Mouse (Mus musculus) testis, adult 2 months (tissue): ENCODE data around the gene Ndfip2. TPM values are rescaled to one million over a fixed set of nuclear protein-coding genes. Genes with fewer than 3 reads are reported as not detected.

Source experiments
- H3K27ac ChIP-seq: fragments of 200-500 bp; 2 replicates; pipeline ENCODE4 v1.5.1; 2012; ENCODE audit warnings: low read depth, low read length; ENCODE audit not compliant: control insufficient read depth, insufficient read depth
- H3K27me3 ChIP-seq: fragments of 200-500 bp; 2 replicates; pipeline ENCODE4 v1.6.1; 2012; ENCODE audit warnings: mild to moderate bottlenecking, low read length, moderate library complexity; ENCODE audit not compliant: control insufficient read depth, insufficient read depth
- H3K36me3 ChIP-seq: fragments of 200-500 bp; 2 replicates; pipeline ENCODE4 v1.6.1; 2012; ENCODE audit warnings: mild to moderate bottlenecking, low read length; ENCODE audit not compliant: control insufficient read depth, insufficient read depth
- H3K4me1 ChIP-seq: fragments of 200-500 bp; 2 replicates; pipeline ENCODE4 v1.6.1; 2012; ENCODE audit warnings: low read length; ENCODE audit not compliant: control insufficient read depth, insufficient read depth
- H3K4me3 ChIP-seq: fragments of 200-500 bp; 2 replicates; pipeline ENCODE4 v1.5.1; 2012; ENCODE audit warnings: low read depth, mild to moderate bottlenecking, low read length, moderate library complexity, mixed read lengths; ENCODE audit not compliant: control insufficient read depth
- CTCF ChIP-seq: fragments of 200-500 bp; IDR thresholded peaks from 2 replicates; pipeline ENCODE4 v1.5.1; 2012; ENCODE audit warnings: low read depth, mild to moderate bottlenecking, inconsistent platforms, low read length, moderate library complexity; ENCODE audit not compliant: control insufficient read depth, insufficient read depth, insufficient replicate concordance
- POLR2A ChIP-seq: fragments of 200-500 bp; IDR thresholded peaks from 2 replicates; pipeline ENCODE4 v1.6.1; 2012; ENCODE audit warnings: low read depth, mild to moderate bottlenecking, inconsistent platforms, low read length, moderate library complexity; ENCODE audit not compliant: control insufficient read depth
- polyA plus RNA-seq: library from polyadenylated mRNA; depleted of rRNA; stranded (reverse); fragments of >200 nt; gene quantifications from 2 replicates; pipeline ENCODE4 v1.2.3, GENCODE M21; 2012

Gene Ndfip2
- polyA plus RNA-seq, 1 experiment, result 81.6 TPM

- Histone ChIP-seq H3K27ac (no peak overlapping the region), H3K36me3 (no peaks in the 10 kb centered on the region; the same call in 1 of the 2 replicates), H3K4me1 (no peaks in the 10 kb centered on the region), H3K27me3 (no peaks in the 10 kb centered on the region), H3K4me3 (no peak overlapping the region)
- TF ChIP-seq POLR2A (no peak), CTCF (no peak)
Observed at GRCm38 (mm10) chr14:105287557-105287956, 29.2 kb downstream of the Ndfip2 start.

- no peak for TF ChIP-seq CTCF
- no peak for TF ChIP-seq POLR2A
- no peak overlapping the region for H3K27ac ChIP-seq
- no peaks in the 10 kb centered on the region for H3K27me3 ChIP-seq
- no peaks in the 10 kb centered on the region for H3K4me1 ChIP-seq
- no peak overlapping the region for H3K4me3 ChIP-seq
- H3K36me3 ChIP-seq, result no peaks in the 10 kb centered on the region; the same call in 1 of the 2 replicates
Observed at GRCm38 (mm10) chr14:105287972-105288371, 29.6 kb downstream of the Ndfip2 start.

GRCm38 (mm10) chr14:105288529-105288928, 30.2 kb downstream of the Ndfip2 start:
- Histone ChIP-seq H3K27ac (no peak overlapping the region), H3K36me3 (no peaks in the 10 kb centered on the region; the same call in 1 of the 2 replicates), H3K27me3 (no peaks in the 10 kb centered on the region), H3K4me3 (no peak overlapping the region), H3K4me1 (no peaks in the 10 kb centered on the region)
- no peak for TF ChIP-seq POLR2A

- H3K27me3 ChIP-seq, result no peaks in the 10 kb centered on the region
- H3K27ac ChIP-seq, result no peak overlapping the region
- no peak overlapping the region for H3K4me3 ChIP-seq
- TF ChIP-seq POLR2A (no peak), CTCF (no peak)
- peaks cover 1% of the 10 kb centered on the region for H3K36me3 ChIP-seq
- no peaks in the 10 kb centered on the region for H3K4me1 ChIP-seq
Observed at GRCm38 (mm10) chr14:105292139-105292538, 33.8 kb downstream of the Ndfip2 start.

- no peaks in the 10 kb centered on the region for H3K27me3 ChIP-seq
- no peak for TF ChIP-seq CTCF
- no peak for TF ChIP-seq POLR2A
- H3K27ac ChIP-seq, result no peak overlapping the region
- H3K4me1 ChIP-seq, result no peaks in the 10 kb centered on the region
- H3K36me3 ChIP-seq, result peaks cover 1% of the 10 kb centered on the region
- no peak overlapping the region for H3K4me3 ChIP-seq
Observed at GRCm38 (mm10) chr14:105293777-105294176, 35.4 kb downstream of the Ndfip2 start.

DNA sequence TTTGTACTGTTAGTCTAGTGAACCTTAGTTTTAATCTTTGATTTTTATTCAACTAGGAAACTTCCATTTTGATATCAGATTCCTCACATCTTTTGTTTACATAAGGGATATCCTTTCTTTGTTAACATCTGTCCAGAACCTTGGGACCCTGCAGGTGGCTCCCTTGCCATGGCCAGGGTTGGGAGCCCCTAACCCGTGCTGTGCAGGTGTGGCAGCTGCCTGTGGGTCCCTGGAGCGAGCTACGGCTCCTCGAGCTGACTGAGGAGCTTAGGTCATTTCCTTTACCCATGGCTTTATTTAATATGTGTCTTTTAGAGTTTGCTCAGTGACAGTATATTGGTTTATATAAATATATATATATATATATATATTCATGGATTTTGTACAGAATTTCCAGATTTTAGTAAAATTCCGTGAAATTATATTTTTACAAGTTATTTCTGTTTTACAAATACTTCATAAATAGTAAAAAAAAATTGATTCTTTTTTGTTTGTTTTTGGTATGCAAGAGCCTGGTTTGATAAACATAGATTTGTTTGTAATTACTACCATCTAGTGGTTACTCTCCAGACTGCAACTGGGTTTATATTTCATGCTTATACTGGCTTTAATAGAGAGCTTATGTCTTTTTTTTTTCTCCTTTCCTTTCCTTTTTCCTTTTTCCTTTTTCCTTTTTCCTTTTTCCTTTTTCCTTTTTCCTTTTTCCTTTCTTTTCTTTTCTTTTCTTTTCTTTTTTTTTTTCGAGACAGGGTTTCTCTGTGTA, 37.6 kb downstream of the Ndfip2 start:
- no peaks in the 10 kb centered on the region for H3K27me3 ChIP-seq
- peaks cover 1% of the 10 kb centered on the region for H3K36me3 ChIP-seq
- no peak for TF ChIP-seq CTCF
- no peak for TF ChIP-seq POLR2A
- no peaks in the 10 kb centered on the region for H3K4me1 ChIP-seq
- no peak overlapping the region for H3K4me3 ChIP-seq
- H3K27ac ChIP-seq, result no peak overlapping the region

DNA sequence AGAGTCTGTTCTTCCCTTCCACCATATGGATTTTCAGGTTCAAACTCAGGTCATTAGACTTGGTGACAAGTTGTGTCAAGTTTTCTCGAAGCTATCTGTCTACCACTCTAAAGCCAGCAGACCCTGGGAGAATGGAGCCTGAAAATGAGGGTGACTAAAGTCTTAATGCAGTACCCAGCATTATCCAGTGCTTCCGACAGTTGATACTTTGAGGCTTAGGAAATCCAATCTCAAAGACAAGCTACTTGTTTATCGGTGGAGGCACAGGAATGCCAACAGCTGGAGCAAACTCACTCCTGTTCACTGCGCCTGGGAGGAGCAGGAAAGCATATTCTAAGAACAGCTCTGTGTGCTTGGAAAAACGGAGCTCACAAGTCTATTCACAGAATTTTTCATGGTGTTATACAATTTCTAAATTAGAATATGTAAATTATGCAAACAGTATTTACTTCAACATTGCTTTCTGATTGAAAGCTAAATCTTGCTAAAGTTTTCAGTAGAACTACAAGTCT, 41.4 kb downstream of the Ndfip2 start:
- Histone ChIP-seq H3K36me3 (peaks cover 1% of the 10 kb centered on the region), H3K4me3 (no peak overlapping the region), H3K4me1 (no peaks in the 10 kb centered on the region), H3K27me3 (no peaks in the 10 kb centered on the region), H3K27ac (no peak overlapping the region)
- TF ChIP-seq CTCF, result no peak
